Mouse (Mus musculus): ENCODE measurements around the gene Nod1.

- TF ChIP-seq GATA1 (IDR thresholded peaks at IDR 0.05; ENCODE audit: borderline replicate concordance, low read length) (no peak), FLI1 (IDR thresholded peaks at IDR 0.05; ENCODE audit: low read length) (no peak)
These were observed 1.9 kb downstream of the Nod1 start for GRCm38 (mm10) chr6:54970506-54970905.

Data from megakaryocyte, embryonic 14.5 days (primary cell).